Mouse (Mus musculus) neutrophil, adult 65 days (primary cell): ENCODE results near the gene Necap1. TPM values are rescaled to one million over a fixed set of nuclear protein-coding genes. Genes with fewer than 3 reads are reported as not detected.

ENCODE experiments used
- total RNA-seq: library from RNA; stranded (reverse); gene quantifications from 2 replicates; pipeline ENCODE4 v1.2.4, GENCODE M21; 2023

Necap1 gene
- total RNA-seq, result 74.1 and 94.6 TPM in 2 replicates

GRCm38 (mm10) chr6:122873871-122874719 is at the start of gene Necap1:
Gene Necap1 (plus strand): TSS chr6:122874474.

GRCm38 (mm10) chr6:122855955-122856354 is 18.3 kb upstream of the Necap1 start, which contains the start of gene C3ar1:
Gene C3ar1 (minus strand): TSS chr6:122856161.

DNA sequence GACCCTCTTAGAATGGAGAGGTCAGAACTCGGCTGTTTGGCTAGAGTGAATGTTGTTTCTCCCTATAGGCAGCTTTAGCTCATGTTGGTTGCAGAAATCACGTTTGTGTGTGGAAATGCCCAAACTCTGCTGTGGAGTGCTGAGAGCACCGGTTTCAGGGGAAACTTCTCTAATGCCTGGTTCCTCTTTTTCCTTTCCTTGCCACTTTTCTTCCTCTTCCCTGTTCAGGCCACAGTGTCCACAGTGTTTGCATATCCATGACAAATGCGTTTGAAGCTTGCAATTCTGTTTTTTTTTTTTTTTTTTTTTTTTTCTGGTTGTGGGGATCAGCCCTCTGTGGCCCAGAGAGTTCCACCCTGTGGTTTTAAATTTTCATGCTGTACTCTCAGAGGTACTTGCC is 47.2 kb downstream of the Necap1 start, which contains the start of gene Clec4a1:
TSS of gene Clec4a1 (plus strand) at position 398 of the 400 bp plus-strand sequence.

Other genes with a start within 250 kb of the Necap1 start
- gene Dppa3, start 248.1 kb upstream of the Necap1 start, total RNA-seq, result not detected in 2 replicates
- gene Nanog, start 167.0 kb upstream of the Necap1 start, total RNA-seq, result not detected in 2 replicates
- gene Slc2a3, start 72.8 kb upstream of the Necap1 start, total RNA-seq, result 658 and 692 TPM in 2 replicates
- gene Foxj2, start 54.6 kb upstream of the Necap1 start, total RNA-seq, result 33.0 and 36.7 TPM in 2 replicates
- gene C3ar1, start 18.3 kb upstream of the Necap1 start, total RNA-seq, result 0.22 and 0.23 TPM in 2 replicates
- gene Clec4a1, start 47.4 kb downstream of the Necap1 start, total RNA-seq, result 26.6 and 29.1 TPM in 2 replicates
- 25.1 and 35.3 TPM in 2 replicates for gene Clec4a3, start 78.0 kb downstream of the Necap1 start, total RNA-seq
- not detected in 2 replicates for gene Clec4a4, start 115.9 kb downstream of the Necap1 start, total RNA-seq
- gene Clec4b1, start 175.5 kb downstream of the Necap1 start, total RNA-seq, result 1.1 and 2.1 TPM in 2 replicates
- 190 and 192 TPM in 2 replicates for gene Clec4a2, start 232.0 kb downstream of the Necap1 start, total RNA-seq